Mouse (Mus musculus): ENCODE results near the gene Mettl7a1.

DNA sequence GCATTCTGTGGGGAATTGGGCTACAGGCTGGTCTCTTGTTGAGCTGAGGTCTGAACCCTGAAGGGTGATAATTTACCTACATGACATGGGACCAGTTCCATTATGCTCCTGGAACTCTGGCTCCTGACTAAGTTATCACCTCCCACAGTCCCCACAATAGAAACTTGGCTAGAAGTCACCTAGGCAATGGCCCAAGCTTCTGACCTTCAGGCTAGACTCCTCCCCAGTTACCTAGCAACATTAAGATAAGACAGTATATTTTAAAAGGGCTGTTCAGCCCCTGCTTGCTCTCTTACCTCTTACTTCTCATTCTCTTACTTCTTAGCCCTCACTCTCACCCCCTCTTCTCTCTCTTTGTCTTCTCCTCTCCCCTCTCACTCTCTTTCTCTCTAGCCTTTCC, 41.5 kb downstream of the Mettl7a1 start:
- TF ChIP-seq CTCF (IDR thresholded peaks at IDR 0.05; ENCODE audit: low read depth, low read length): no peak
- TF ChIP-seq POLR2A (IDR thresholded peaks at IDR 0.05; ENCODE audit: extremely low read depth, insufficient read depth, low read length): no peak
